Mouse (Mus musculus): ENCODE results near the gene Ankrd44.

Ankrd44 gene

GRCm38 (mm10) chr1:54691824-54692223, 234.4 kb downstream of the Ankrd44 start:
- DNase-seq = no peak

- peak; percentile 97 for DNase-seq
These were observed 235.8 kb downstream of the Ankrd44 start for GRCm38 (mm10) chr1:54690291-54690965.

- DNase-seq = peak; percentile 94
These were observed 237.7 kb downstream of the Ankrd44 start for GRCm38 (mm10) chr1:54688441-54688840.

DNA sequence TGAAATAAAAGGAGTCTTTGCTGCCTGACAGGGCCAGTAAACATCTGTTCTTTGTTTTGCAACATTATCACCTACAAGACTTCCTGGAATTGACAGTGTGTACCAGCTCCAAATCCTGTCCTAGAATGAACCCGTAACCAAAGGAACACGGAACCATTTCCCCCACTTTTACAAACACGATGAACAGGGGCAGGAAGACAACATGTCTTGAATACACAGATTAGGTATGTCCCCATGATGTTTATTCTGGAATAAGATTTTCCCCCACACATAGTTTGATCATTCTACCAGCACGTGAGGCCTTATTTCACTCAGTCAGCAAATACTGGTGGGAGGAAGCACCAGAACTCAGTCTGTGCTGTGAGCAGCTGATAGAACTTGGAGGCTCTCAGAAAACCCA, 241.9 kb downstream of the Ankrd44 start:
- peak; percentile 99 for DNase-seq

DNA sequence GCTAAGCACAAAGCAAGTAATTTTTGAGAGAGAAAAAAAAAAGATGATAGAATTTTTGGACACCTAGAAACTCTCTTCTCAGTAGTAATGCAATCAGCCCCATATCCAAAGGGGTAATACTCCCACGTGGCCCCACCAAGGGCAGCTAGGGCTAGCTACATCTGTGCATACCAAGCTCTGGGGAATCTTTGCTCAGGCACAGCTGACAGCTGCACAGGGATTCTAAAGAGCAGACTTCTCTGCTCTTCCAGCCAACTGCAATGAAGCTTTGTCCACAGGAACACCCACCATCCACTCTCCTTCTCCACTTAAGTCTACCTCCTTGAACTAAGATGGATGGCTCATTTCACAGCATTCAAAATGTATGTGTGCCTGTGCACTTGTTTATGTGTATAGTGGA, 246.6 kb downstream of the Ankrd44 start:
- DNase-seq = no peak

DNA sequence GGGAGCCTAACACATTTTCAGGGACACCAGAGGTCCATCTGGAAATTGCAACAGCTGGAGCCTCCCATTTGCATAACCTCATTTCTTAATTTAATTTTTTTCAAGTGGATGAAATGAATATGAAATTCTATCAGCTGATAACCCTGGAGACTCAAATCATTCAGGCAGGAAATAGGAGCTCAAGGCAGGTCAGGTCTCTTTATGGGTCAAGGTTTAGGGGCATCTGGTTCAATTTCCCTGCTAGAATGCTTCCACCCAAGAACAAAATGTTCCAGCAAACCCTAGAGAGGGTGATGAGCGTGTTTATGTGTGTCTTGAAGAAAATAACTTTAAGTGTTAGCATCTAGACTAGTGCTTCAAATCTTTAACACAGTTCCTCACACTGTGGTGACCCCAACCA, 248.2 kb downstream of the Ankrd44 start:
- no peak for DNase-seq

- DNase-seq = no peak
These were observed 250.7 kb downstream of the Ankrd44 start for GRCm38 (mm10) chr1:54675478-54675877.

GRCm38 (mm10) chr1:54667991-54668390, 258.2 kb downstream of the Ankrd44 start:
- no peak for DNase-seq

- DNase-seq = peak; percentile 90
These were observed 260.4 kb downstream of the Ankrd44 start for GRCm38 (mm10) chr1:54665582-54666405.

DNA sequence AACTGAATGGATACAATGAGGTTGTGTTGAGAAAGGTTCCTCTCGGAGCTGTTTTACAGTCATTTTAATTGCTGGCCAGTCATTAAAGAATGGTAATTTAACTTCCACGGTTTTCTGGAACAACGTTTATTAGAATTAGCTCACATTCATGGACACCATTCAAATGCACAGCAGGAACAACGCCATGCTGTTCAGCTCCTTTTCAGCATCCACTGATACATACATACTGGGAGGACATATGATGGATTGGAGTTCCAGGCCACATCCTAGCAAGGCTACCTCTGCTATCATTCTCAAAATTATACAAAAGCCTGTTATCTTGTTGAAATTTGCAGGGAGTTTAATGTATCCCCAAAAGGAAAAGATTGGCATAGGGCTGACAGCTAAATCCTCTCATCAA, 261.1 kb downstream of the Ankrd44 start:
- no peak for DNase-seq

DNA sequence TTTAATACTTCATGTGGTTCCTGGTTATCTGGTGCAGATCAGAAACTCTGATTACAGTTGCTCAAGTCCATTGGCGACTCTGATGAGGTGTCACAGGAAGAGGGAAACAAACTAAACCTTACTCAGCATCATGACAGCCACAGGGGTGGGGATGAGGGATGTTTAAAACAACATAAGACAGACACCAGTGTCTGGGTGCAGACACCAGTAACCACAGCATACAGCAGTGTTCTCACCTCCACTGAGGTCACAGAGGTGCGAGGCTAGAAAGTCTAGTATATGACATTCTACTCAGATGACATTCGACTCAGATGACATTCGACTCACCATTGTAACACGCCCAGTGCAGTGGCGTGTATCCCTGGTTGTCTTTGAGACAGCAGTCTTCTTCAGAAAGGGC, 265.5 kb downstream of the Ankrd44 start:
- no peak for DNase-seq

DNA sequence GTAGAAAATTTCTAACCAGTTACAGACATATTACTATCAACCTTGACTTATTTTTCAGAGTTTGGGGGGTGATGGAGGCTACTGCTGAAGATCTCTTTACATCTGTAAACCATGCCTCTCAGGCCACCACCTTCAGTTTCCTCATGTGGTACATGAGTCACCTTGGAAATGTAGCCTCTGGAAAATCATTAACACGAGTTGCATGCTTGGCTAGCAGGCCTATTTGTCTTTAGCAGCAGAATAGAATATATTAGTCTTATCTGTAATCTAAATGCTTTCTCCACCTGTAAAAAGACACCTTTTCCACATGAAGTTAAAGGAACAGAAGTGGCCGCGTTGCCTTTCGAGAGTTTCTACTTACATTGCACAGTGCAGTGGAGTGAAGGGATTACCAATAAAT, 267.6 kb downstream of the Ankrd44 start:
- DNase-seq = no peak

- peak; percentile 91 for DNase-seq
These were observed 277.9 kb downstream of the Ankrd44 start for GRCm38 (mm10) chr1:54648237-54648636.

DNA sequence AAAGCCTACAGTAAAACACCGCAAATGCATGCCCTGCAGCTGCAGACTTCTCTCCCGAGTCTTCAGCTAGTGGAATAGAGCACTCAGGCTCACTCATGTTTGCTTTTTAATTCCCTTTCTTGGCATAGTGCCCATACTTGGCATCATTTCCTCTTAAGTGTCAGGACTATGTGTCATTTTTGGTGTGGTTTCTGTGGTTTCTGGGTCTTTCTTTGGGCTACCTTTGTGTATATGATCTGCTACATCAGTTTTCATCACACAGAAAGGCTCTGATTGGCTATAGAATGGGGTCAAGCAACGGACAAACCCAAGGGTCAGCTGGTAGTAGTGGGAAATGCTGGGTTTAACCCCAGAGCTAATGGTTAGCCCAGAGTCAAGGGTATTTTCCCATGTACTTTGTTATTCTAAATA, 278.8 kb downstream of the Ankrd44 start:
- DNase-seq = no peak

DNA sequence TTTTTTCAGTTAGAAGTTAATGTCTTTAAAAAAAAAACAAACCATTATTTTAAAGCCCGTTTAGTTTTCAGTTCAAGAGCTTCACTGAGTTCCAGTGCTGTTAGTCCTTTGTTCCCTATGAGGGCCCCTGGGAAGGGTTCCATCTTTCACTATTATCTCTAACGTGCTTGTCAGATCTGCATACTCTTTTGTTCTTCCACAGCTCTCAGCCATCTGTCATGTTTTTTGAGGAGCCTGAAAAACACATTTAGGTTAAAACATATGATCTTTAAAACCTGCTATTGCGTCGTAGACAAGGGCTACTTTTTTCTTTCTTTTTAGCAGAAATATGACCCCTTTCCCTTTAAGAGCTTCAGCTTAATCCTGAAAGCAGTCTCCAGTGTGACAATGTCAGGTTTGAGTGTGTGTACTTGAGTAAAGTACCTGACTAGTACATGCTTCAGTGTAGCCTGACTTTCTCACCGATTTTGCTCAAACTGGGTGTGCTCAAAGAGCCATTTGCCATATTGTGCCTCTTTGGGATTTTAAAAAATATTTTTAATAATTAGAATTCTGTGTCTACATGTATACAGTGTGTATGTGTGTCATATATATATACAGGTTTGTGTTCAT, 285.9 kb downstream of the Ankrd44 start:
- DNase-seq = peak; percentile 4

DNA sequence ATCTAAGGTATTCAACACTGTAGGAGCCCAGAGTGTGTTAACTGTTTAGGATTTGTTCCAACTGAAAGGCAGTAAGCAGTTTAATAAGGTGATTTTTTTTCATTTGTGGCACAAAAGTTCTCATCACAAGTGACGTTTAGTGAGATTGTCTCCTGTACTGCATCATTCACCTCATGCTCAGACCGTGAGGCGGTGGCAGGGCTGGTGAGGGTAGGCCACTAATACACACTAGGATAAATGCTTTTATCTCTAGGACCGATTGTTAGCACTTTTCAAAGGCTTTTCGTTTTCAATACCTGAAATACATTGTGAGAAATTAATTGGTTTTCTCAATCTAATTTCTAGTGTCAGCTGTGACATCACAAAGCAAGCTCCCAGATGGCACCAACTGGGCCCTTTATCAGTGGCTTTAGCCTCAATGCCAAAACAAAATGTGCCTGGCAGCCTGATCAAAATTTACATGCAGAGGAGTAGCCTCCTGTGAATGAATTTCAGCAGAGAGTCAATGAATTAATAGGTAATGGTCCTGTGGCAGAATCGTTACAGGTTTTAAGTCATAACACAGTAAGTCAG, 286.6 kb downstream of the Ankrd44 start:
- DNase-seq = no peak

- peak; percentile 35 for DNase-seq
These were observed 287.1 kb downstream of the Ankrd44 start for GRCm38 (mm10) chr1:54639076-54639475.

- no peak for DNase-seq
These were observed 288.8 kb downstream of the Ankrd44 start for GRCm38 (mm10) chr1:54637340-54637739.

GRCm38 (mm10) chr1:54629106-54629505, 297.1 kb downstream of the Ankrd44 start:
- DNase-seq = no peak

DNA sequence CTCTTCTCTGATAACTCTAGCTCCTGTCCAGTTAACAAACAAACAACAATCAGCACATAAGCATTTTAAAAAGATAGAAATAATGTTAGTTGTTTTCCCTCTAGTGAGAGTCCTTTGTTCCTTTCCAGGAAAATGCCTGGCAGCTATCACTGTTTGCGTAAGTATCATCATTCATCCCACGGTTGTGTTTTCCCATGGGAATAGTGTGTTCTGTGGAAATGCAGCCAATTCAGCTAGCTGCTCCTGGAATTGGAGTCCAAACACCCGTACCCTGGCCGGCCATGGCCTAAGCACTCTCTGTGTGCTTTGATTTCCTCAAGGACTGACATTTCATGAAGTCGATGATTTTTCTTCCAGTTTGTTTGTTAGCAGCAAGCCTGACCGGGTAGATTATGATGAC, 311.2 kb downstream of the Ankrd44 start:
- DNase-seq = no peak

DNA sequence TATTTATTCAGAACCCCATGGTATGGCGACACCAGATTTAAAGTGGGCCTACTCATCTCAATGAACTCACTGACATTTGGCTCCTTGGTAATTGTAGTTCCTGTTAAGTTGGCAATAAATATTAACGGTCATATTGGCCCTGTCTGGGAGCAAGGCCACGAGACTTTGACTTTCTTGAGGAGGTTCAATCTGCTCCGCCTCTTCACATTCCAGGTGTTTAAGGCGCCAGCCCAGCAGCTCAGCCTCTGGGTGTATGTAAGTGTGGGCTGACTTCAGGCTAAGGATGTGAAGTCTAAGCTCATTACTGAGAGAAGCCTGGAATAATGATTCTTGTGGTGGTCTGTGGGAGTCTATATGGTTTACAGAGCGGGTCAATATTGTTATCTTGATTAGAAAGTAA, 313.8 kb downstream of the Ankrd44 start:
- no peak for DNase-seq

GRCm38 (mm10) chr1:54611891-54612290, 314.3 kb downstream of the Ankrd44 start:
- DNase-seq = no peak

DNA sequence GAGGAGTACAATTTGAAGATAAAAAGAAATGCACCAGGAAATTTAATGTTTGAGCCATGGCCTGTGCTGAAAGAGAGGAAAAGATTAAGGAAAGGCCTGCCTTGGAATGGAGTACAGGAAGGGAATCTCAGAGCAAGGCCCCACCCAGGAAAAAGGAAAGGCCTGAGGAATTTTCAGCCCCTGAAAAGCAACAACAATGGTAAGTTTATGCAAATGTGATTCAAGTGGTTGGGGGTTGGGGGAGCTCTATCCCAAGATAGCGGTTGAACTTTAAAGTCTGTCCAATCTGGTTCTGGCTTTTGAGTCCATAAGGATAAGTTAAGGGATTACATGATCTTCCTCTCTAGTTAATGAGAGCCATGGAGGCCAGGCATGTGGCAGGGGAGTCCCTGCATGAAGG, 319.3 kb downstream of the Ankrd44 start:
- DNase-seq = no peak

- DNase-seq = no peak
These were observed 324.5 kb downstream of the Ankrd44 start for GRCm38 (mm10) chr1:54601692-54602091.

All from heart, adult 11 months (tissue).